9 mouse cellular contexts compared by ENCODE assay signal in the genomic region with DNA sequence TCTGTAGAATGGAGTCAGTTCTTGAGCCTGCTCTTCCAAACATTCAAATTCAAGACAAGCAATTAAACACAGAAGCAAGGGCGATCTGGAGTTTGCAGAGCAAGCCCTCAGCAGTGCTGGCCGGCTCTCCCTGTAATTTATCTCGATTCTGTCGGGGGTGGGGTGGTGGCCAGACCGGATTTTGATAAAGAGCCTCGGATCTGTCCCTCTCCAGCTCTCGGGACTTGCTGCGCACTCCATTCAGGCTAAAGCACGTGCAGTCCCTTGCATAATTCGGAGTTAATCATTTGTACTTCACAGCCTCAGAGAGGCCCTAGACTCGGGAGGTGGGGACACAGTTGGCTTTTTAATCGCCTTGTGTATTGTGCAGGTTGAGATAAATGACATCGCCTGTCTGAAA.
DNase-seq lines count a peak whose midpoint lies in the region; ATAC-seq lines count a peak whose summit lies in the region.
"Had no signal": no experiment of that assay in that cellular context is flagged by ENCODE, and none has a peak within 500 bp of the region (broad histone marks: within the 10 kb centered on the region; RNA-seq: fewer than 3 reads in every experiment).

No protein-coding gene starts in this region.

- H3K4me2 ChIP-seq in heart, embryonic 14.5 days (ENCODE audit: low read length): peak overlapping the region; percentile 63
- H3K4me2 ChIP-seq in hindbrain, embryonic 16.5 days (ENCODE audit: low read length): peak overlapping the region; percentile 39
- H3K4me2 ChIP-seq in liver, embryonic 13.5 days: 0 out of 2 replicates have a peak overlapping the region, but pooled peaks have one; percentile 6

- no peaks in the 10 kb centered on the region for H3K27me3 ChIP-seq in heart, embryonic 14.5 days (ENCODE audit: control insufficient read depth, insufficient read depth, low read length)
- H3K27me3 ChIP-seq in hindbrain, embryonic 16.5 days (replicated peaks; ENCODE audit: control insufficient read depth, insufficient read depth, low read length): no peaks in the 10 kb centered on the region
- H3K27me3 ChIP-seq in liver, embryonic 13.5 days: no peaks in the 10 kb centered on the region

- ATAC-seq in heart, embryonic 14.5 days (ENCODE audit: insufficient number of reproducible peaks, insufficient read depth, low FRiP score, low read depth): no peak
- peak; percentile 58; the same call in 1 of the 2 replicates for ATAC-seq in hindbrain, embryonic 16.5 days
- no peak for ATAC-seq in liver, embryonic 13.5 days (ENCODE audit: low read depth)

- H3K4me3 ChIP-seq in heart, embryonic 14.5 days (ENCODE audit: control insufficient read depth in 1 of 2, insufficient read depth in 1 of 2, low read depth in 1 of 2, low read length in 2 of 2): peak overlapping the region; percentile 10 to 11
- H3K4me3 ChIP-seq in hindbrain, embryonic 16.5 days (ENCODE audit: low read length): no peak overlapping the region; the same call in 1 of the 2 replicates
- H3K4me3 ChIP-seq in liver, embryonic 13.5 days (replicated peaks): no peak overlapping the region
- H3K4me3 ChIP-seq: erythroblast, embryonic 14.5 days had no signal

- H3K9ac ChIP-seq in heart, embryonic 14.5 days (ENCODE audit: low read length): peak overlapping the region; percentile 36; the same call in 1 of the 2 replicates
- no peak overlapping the region for H3K9ac ChIP-seq in hindbrain, embryonic 16.5 days (ENCODE audit: low read depth, low read length)
- no peak overlapping the region for H3K9ac ChIP-seq in liver, embryonic 13.5 days

- H3K4me1 ChIP-seq in heart, embryonic 14.5 days (ENCODE audit: control insufficient read depth in 2 of 2, insufficient read depth in 2 of 2, low read length in 2 of 2): peaks cover 4 to 11% of the 10 kb centered on the region in 2 experiments
- peaks cover 8% of the 10 kb centered on the region for H3K4me1 ChIP-seq in hindbrain, embryonic 16.5 days (ENCODE audit: control insufficient read depth, insufficient read depth, low read depth, low read length)
- H3K4me1 ChIP-seq in liver, embryonic 13.5 days (replicated peaks): 0 out of 2 replicates have a peak, but pooled peaks cover 4% of the 10 kb centered on the region

- H3K9me3 ChIP-seq in heart, embryonic 14.5 days (ENCODE audit: control insufficient read depth, low read length): no peaks in the 10 kb centered on the region
- no peaks in the 10 kb centered on the region for H3K9me3 ChIP-seq in hindbrain, embryonic 16.5 days (ENCODE audit: control insufficient read depth, low read length)
- H3K9me3 ChIP-seq in liver, embryonic 13.5 days (replicated peaks): no peaks in the 10 kb centered on the region

- no peaks in the 10 kb centered on the region for H3K36me3 ChIP-seq in heart, embryonic 14.5 days (ENCODE audit: control insufficient read depth, insufficient read depth, low read length)
- H3K36me3 ChIP-seq in hindbrain, embryonic 16.5 days (ENCODE audit: control insufficient read depth, insufficient read depth, low read length): no peaks in the 10 kb centered on the region
- H3K36me3 ChIP-seq in liver, embryonic 13.5 days: no peaks in the 10 kb centered on the region

- WGBS in heart, embryonic 14.5 days: 2% methylated on average over 13 of the region's 13 CpGs
- WGBS in hindbrain, embryonic 16.5 days: 2% methylated on average over 13 of the region's 13 CpGs
- 4% methylated on average over 13 of the region's 13 CpGs for WGBS in liver, embryonic 13.5 days (ENCODE audit: insufficient replicate concordance)

- DNase-seq in heart, adult 18-20 months: no peak
- DNase-seq in liver, embryonic 13.5 days: no peak
- peak; percentile 50 for DNase-seq in retina, embryonic 14.5 days (ENCODE audit: low spot score)
- DNase-seq in gastrocnemius, postnatal 4 days (ENCODE audit: low spot score in 2 of 2): no peak
- DNase-seq in layer of hippocampus, adult 8-10 months (ENCODE audit: low spot score in 2 of 2): no peak
- DNase-seq in ovary, postnatal 10 days (ENCODE audit: low spot score): no peak

- H3K27ac ChIP-seq in heart, embryonic 14.5 days (replicated peaks in 1 of 2; ENCODE audit: control insufficient read depth in 1 of 2, insufficient read depth in 1 of 2, low read depth in 2 of 2, low read length in 2 of 2): no peak overlapping the region
- no peak overlapping the region for H3K27ac ChIP-seq in hindbrain, embryonic 16.5 days (ENCODE audit: low read depth, low read length)
- no peak overlapping the region for H3K27ac ChIP-seq in liver, embryonic 13.5 days

Comparison
In these comparisons a context has a peak if more than half of its experiments do, and no peak if none do; other contexts are left out.
1. H3K4me2 ChIP-seq: peak in every context shown above with its lines; median percentile 63 in heart, embryonic 14.5 days; 39 in hindbrain, embryonic 16.5 days; 6 in liver, embryonic 13.5 days.
2. H3K4me3 ChIP-seq: peak in heart, embryonic 14.5 days (2 of 2); none in hindbrain, embryonic 16.5 days (single experiment) and liver, embryonic 13.5 days (single experiment).